Mouse (Mus musculus) embryonic fibroblast, embryonic 13.5 days (primary cell): ENCODE results near the gene Hoxb6.

ENCODE experiments used
- CTCF ChIP-seq: IDR thresholded peaks from 2 replicates; pipeline ENCODE4 v1.5.1; 2011; ENCODE audit warnings: mild to moderate bottlenecking, control low read depth, low read length, moderate library complexity, borderline replicate concordance; ENCODE audit not compliant: insufficient read depth
- POLR2A ChIP-seq: IDR thresholded peaks from 2 replicates; pipeline ENCODE4 v1.6.1; 2011; ENCODE audit warnings: low read depth, mild to moderate bottlenecking, control low read depth, low read length, moderate library complexity

- no peak for TF ChIP-seq CTCF
- no peak for TF ChIP-seq POLR2A
These were observed 31.8 kb downstream of the Hoxb6 start for GRCm38 (mm10) chr11:96324125-96324524.
